Mouse (Mus musculus): ENCODE data around the gene Surf1. TPM values are rescaled to one million over a fixed set of nuclear protein-coding genes. Genes with fewer than 3 reads are reported as not detected.

Gene Surf1
- polyA plus RNA-seq, 1 experiment from 2014 or later = 54.0 TPM

DNA sequence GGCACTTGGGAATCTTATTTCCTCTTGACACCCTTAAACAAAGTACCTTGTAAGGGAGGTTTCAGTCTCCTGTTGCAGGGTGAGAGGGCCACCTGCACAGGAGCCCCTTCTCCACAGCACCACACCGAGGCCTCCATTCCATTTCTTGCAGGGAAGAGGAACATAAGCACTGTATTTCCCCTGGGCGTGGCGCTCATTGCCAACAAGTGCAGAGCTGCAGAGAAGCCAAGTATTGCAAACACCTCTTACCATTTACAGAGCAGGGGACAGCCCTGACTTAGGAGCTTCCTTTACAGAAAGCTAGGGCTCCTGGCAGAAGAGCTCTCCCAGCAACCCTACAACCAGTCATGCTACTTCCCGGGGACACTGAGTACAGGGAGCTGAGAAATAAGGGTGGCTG is 35.9 kb upstream of the Surf1 start:
- H3K36me3 ChIP-seq (ENCODE audit: control insufficient read depth, insufficient read depth, low read length) = peaks cover 25% of the 10 kb centered on the region
- 94% methylated on average over 4 of the region's 4 CpGs for WGBS
- no peak overlapping the region for H3K27ac ChIP-seq (ENCODE audit: low read depth, low read length)
- no peak overlapping the region for H3K9ac ChIP-seq (ENCODE audit: low read length)
- no peaks in the 10 kb centered on the region for H3K9me3 ChIP-seq (ENCODE audit: control insufficient read depth, low read length)
- H3K4me1 ChIP-seq (ENCODE audit: control insufficient read depth, insufficient read depth, low read length) = no peaks in the 10 kb centered on the region
- no peak overlapping the region for H3K4me2 ChIP-seq
- no peaks in the 10 kb centered on the region for H3K27me3 ChIP-seq (ENCODE audit: control insufficient read depth, insufficient read depth, low read length)
- no peak overlapping the region for H3K4me3 ChIP-seq (ENCODE audit: low read depth, low read length)
- DNase-seq (ENCODE audit: low spot score, missing footprints) (no peak), ATAC-seq (ENCODE audit: low FRiP score) (no peak)

GRCm38 (mm10) chr2:26951346-26951905 is 35.1 kb upstream of the Surf1 start:
- no peaks in the 10 kb centered on the region for H3K4me1 ChIP-seq (ENCODE audit: control insufficient read depth, insufficient read depth, low read length)
- H3K27ac ChIP-seq (ENCODE audit: low read depth, low read length) = no peak overlapping the region
- peaks cover 20% of the 10 kb centered on the region for H3K36me3 ChIP-seq (ENCODE audit: control insufficient read depth, insufficient read depth, low read length)
- no peak for ATAC-seq (ENCODE audit: low FRiP score)
- no peaks in the 10 kb centered on the region for H3K9me3 ChIP-seq (ENCODE audit: control insufficient read depth, low read length)
- no peak for DNase-seq (ENCODE audit: low spot score, missing footprints)
- 89% methylated on average over 8 of the region's 8 CpGs for WGBS
- H3K4me3 ChIP-seq (ENCODE audit: low read depth, low read length) = no peak overlapping the region
- H3K9ac ChIP-seq (ENCODE audit: low read length) = no peak overlapping the region
- H3K4me2 ChIP-seq = no peak overlapping the region
- H3K27me3 ChIP-seq (ENCODE audit: control insufficient read depth, insufficient read depth, low read length) = no peaks in the 10 kb centered on the region

- no peak overlapping the region for H3K4me3 ChIP-seq (ENCODE audit: low read depth, low read length)
- ATAC-seq (ENCODE audit: low FRiP score) (no peak), DNase-seq (ENCODE audit: low spot score, missing footprints) (no peak)
- no peak overlapping the region for H3K27ac ChIP-seq (ENCODE audit: low read depth, low read length)
- peaks cover 13% of the 10 kb centered on the region for H3K36me3 ChIP-seq (ENCODE audit: control insufficient read depth, insufficient read depth, low read length)
- H3K4me1 ChIP-seq (ENCODE audit: control insufficient read depth, insufficient read depth, low read length) = no peaks in the 10 kb centered on the region
- no peaks in the 10 kb centered on the region for H3K9me3 ChIP-seq (ENCODE audit: control insufficient read depth, low read length)
- no peak overlapping the region for H3K4me2 ChIP-seq
- H3K9ac ChIP-seq (ENCODE audit: low read length) = no peak overlapping the region
- no peaks in the 10 kb centered on the region for H3K27me3 ChIP-seq (ENCODE audit: control insufficient read depth, insufficient read depth, low read length)
- WGBS = 92% methylated on average over 2 of the region's 2 CpGs
These were observed 34.1 kb upstream of the Surf1 start for GRCm38 (mm10) chr2:26950411-26950810.

- no peak overlapping the region for H3K4me3 ChIP-seq (ENCODE audit: low read depth, low read length)
- no peak for DNase-seq (ENCODE audit: low spot score, missing footprints)
- no peaks in the 10 kb centered on the region for H3K4me1 ChIP-seq (ENCODE audit: control insufficient read depth, insufficient read depth, low read length)
- no peak for ATAC-seq (ENCODE audit: low FRiP score)
- 80% methylated on average over 3 of the region's 3 CpGs for WGBS
- H3K36me3 ChIP-seq (ENCODE audit: control insufficient read depth, insufficient read depth, low read length) = no peaks in the 10 kb centered on the region
- H3K4me2 ChIP-seq = no peak overlapping the region
- H3K9me3 ChIP-seq (ENCODE audit: control insufficient read depth, low read length) = no peaks in the 10 kb centered on the region
- no peaks in the 10 kb centered on the region for H3K27me3 ChIP-seq (ENCODE audit: control insufficient read depth, insufficient read depth, low read length)
- H3K9ac ChIP-seq (ENCODE audit: low read length) = no peak overlapping the region
- no peak overlapping the region for H3K27ac ChIP-seq (ENCODE audit: low read depth, low read length)
These were observed 26.9 kb upstream of the Surf1 start for GRCm38 (mm10) chr2:26943253-26943652.

DNA sequence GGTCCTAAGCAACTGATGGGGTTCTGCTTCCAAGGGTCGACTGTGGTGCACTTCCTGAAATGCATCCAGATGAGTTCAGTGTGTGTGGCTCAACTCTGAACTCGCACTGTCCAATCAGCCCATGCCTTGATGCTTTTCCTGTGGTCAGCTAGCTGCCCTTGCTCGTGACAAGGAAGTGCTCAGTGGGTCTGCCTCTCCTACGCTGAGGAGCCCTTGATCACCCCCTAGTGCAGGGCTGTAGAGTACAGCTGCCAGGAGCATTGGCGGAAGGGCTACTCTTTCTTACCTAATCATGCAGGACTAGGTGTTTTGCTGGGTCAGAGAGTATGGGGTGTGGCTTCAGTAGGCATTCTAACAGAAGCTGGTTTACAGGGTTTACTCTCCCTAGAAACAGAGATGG is 25.2 kb upstream of the Surf1 start:
- Histone ChIP-seq H3K4me2 (no peak overlapping the region), H3K4me1 (ENCODE audit: control insufficient read depth, insufficient read depth, low read length) (no peaks in the 10 kb centered on the region), H3K4me3 (ENCODE audit: low read depth, low read length) (no peak overlapping the region), H3K27ac (ENCODE audit: low read depth, low read length) (no peak overlapping the region), H3K9ac (ENCODE audit: low read length) (no peak overlapping the region), H3K9me3 (ENCODE audit: control insufficient read depth, low read length) (no peaks in the 10 kb centered on the region), H3K27me3 (ENCODE audit: control insufficient read depth, insufficient read depth, low read length) (no peaks in the 10 kb centered on the region), H3K36me3 (ENCODE audit: control insufficient read depth, insufficient read depth, low read length) (no peaks in the 10 kb centered on the region)
- 46% methylated on average over 5 of the region's 5 CpGs for WGBS
- DNase-seq (ENCODE audit: low spot score, missing footprints) (no peak), ATAC-seq (ENCODE audit: low FRiP score) (no peak)

GRCm38 (mm10) chr2:26936425-26936824 is 20.1 kb upstream of the Surf1 start:
- Histone ChIP-seq H3K9ac (ENCODE audit: low read length) (no peak overlapping the region), H3K4me1 (ENCODE audit: control insufficient read depth, insufficient read depth, low read length) (peaks cover 8% of the 10 kb centered on the region), H3K4me2 (no peak overlapping the region), H3K36me3 (ENCODE audit: control insufficient read depth, insufficient read depth, low read length) (no peaks in the 10 kb centered on the region), H3K4me3 (ENCODE audit: low read depth, low read length) (no peak overlapping the region), H3K27me3 (ENCODE audit: control insufficient read depth, insufficient read depth, low read length) (no peaks in the 10 kb centered on the region), H3K9me3 (ENCODE audit: control insufficient read depth, low read length) (no peaks in the 10 kb centered on the region), H3K27ac (ENCODE audit: low read depth, low read length) (no peak overlapping the region)
- ATAC-seq (ENCODE audit: low FRiP score) (no peak), DNase-seq (ENCODE audit: low spot score, missing footprints) (no peak)
- WGBS = 78% methylated on average over 1 of the region's 1 CpGs

DNA sequence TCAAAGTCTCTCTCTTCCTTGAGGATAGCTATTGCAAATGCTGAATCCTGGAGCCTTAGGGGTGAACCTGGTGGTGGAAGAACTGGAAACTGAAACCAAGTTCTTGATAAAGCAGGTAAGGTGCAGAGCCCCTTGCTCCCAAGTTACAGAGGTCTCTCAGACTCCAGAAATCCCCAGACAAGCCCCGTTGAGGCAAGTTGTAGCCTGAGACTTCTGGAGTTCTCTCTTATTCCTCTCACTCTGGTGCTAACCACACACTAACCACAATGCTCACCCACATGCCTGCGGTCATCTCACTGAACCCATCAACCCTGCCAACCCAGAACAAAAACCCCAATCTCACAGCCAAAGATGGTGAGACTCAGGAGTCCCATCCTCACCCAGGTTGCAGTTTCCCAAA is 19.0 kb upstream of the Surf1 start:
- no peak overlapping the region for H3K9ac ChIP-seq (ENCODE audit: low read length)
- peaks cover 8% of the 10 kb centered on the region for H3K4me1 ChIP-seq (ENCODE audit: control insufficient read depth, insufficient read depth, low read length)
- no peaks in the 10 kb centered on the region for H3K36me3 ChIP-seq (ENCODE audit: control insufficient read depth, insufficient read depth, low read length)
- H3K9me3 ChIP-seq (ENCODE audit: control insufficient read depth, low read length) = no peaks in the 10 kb centered on the region
- H3K27ac ChIP-seq (ENCODE audit: low read depth, low read length) = no peak overlapping the region
- DNase-seq (ENCODE audit: low spot score, missing footprints) = no peak
- H3K4me2 ChIP-seq = no peak overlapping the region
- no peak overlapping the region for H3K4me3 ChIP-seq (ENCODE audit: low read depth, low read length)
- WGBS = 85% methylated on average over 2 of the region's 2 CpGs
- H3K27me3 ChIP-seq (ENCODE audit: control insufficient read depth, insufficient read depth, low read length) = no peaks in the 10 kb centered on the region
- no peak for ATAC-seq (ENCODE audit: low FRiP score)

DNA sequence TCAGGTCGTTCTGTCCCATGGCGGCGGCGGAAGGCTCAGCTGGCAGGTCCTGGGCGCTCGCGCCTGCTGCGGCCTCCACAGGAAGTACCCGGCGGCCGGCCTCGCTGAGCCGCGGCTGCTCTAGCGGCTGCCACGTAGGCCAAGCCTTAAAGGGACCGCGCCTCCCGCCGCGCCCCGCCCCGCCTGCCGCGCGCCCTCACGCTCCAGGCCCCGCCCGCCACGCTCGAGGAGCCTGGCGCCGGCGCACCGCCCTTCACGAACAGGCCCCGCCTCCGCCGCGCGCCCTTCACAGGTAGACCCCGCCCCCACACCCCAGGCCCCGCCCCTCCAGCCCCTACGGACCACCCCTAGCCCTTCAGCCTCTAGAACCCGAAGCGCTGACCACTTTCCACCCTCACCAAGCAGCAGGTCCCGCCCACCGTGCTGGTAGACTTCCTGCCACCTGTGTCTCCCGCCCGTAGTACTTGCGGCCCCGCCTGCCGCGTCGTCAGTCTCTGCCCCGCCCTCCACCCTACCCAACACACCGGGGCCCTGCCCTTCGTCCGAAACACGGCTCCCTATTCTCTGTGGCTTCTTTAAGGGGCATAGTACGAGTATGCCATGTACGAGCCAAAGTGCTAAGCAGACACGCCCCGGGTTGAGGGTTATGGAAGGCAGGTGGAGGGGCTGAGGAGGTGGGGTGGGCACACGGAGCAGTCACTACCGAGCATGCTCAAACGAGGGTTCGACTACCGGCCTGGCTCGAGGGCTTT is 17.1 kb upstream of the Surf1 start, which contains the start of the genes Surf4 and Stkld1:
Surf4 (minus strand) TSS at position 625 of the 752 bp plus-strand sequence.
Stkld1 (plus strand) TSS at position 744 of the 752 bp plus-strand sequence.
- no peaks in the 10 kb centered on the region for H3K36me3 ChIP-seq (ENCODE audit: control insufficient read depth, insufficient read depth, low read length)
- H3K4me1 ChIP-seq (ENCODE audit: control insufficient read depth, insufficient read depth, low read length) = peaks cover 8% of the 10 kb centered on the region
- DNase-seq (ENCODE audit: low spot score, missing footprints) = peak; percentile 99
- H3K4me2 ChIP-seq = peak within 1 kb of the TSS; percentile 86
- no peaks in the 10 kb centered on the region for H3K27me3 ChIP-seq (ENCODE audit: control insufficient read depth, insufficient read depth, low read length)
- peak within 1 kb of the TSS; percentile 97 for H3K9ac ChIP-seq (ENCODE audit: low read length)
- peak; percentile 96 for ATAC-seq (ENCODE audit: low FRiP score)
- H3K9me3 ChIP-seq (ENCODE audit: control insufficient read depth, low read length) = no peaks in the 10 kb centered on the region
- peak within 1 kb of the TSS; percentile 68 for H3K27ac ChIP-seq (ENCODE audit: low read depth, low read length)
- WGBS = 1% methylated on average over 43 of the region's 70 CpGs
- peak within 1 kb of the TSS; percentile 97 for H3K4me3 ChIP-seq (ENCODE audit: low read depth, low read length)

DNA sequence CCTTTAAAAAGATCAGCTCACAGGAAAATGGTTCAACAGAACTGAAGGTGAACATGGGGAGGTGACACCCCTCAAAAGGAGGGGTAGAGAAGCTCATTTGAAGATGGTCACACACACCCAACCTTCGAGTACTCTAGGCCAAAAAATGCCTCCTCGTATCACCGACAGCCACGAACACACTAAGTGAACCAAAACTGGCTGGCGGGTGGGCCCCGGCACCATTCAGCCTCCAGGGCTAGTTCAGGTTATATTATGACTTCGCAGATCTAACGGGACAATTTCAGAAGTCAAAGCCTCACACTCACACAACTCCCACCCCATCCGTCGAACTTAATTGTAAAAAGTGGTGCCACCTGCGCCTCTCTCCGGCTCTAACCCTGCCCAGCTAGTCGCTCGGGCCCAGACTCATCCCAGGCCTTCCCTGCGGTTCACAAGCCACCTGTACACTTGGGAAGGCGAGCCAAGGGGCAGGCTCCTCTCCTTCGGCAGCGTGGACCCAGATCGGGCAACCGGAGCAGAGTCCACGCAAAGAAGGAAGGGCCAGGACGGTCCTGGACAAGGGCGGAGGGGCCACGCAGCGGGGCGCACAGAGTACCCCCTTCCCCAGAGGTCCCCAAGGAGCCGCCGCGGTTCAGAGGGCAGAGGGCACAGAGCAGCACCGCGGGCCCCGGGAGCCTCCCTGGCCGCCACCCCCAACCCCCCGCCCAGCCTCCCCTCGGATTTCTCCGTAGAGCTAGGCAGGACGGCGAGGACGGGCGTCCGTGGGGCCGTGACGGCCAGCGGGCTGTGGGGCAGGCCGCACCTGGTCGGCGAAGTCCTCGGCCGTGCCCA is 16.4 kb upstream of the Surf1 start:
- H3K36me3 ChIP-seq (ENCODE audit: control insufficient read depth, insufficient read depth, low read length) = no peaks in the 10 kb centered on the region
- H3K4me3 ChIP-seq (ENCODE audit: low read depth, low read length) = peak overlapping the region; percentile 97
- H3K9me3 ChIP-seq (ENCODE audit: control insufficient read depth, low read length) = no peaks in the 10 kb centered on the region
- peak overlapping the region; percentile 97 for H3K9ac ChIP-seq (ENCODE audit: low read length)
- H3K4me2 ChIP-seq = peak overlapping the region; percentile 86
- peaks cover 8% of the 10 kb centered on the region for H3K4me1 ChIP-seq (ENCODE audit: control insufficient read depth, insufficient read depth, low read length)
- DNase-seq (ENCODE audit: low spot score, missing footprints) (peak; percentile 86), ATAC-seq (ENCODE audit: low FRiP score) (no peak)
- peak overlapping the region; percentile 68 for H3K27ac ChIP-seq (ENCODE audit: low read depth, low read length)
- 3% methylated on average over 38 of the region's 49 CpGs for WGBS
- no peaks in the 10 kb centered on the region for H3K27me3 ChIP-seq (ENCODE audit: control insufficient read depth, insufficient read depth, low read length)

Measured in midbrain, embryonic 11.5 days (tissue).